Mouse (Mus musculus): ENCODE results near the gene Zbtb6. TPM values are rescaled to one million over a fixed set of nuclear protein-coding genes. Genes with fewer than 3 reads are reported as not detected.
A peak's percentile ranks its signal among the peaks of the same experiment; 100 is the strongest.

The Zbtb6 gene
- total RNA-seq (2015; ENCODE audit: low replicate concordance) (6.5 and 14.3 TPM in 2 replicates), total RNA-seq (2017; ENCODE audit: low replicate concordance) (13.2 and 22.3 TPM in 2 replicates)

- peak; percentile 99 for ATAC-seq (replicated peaks; ENCODE audit: low FRiP score, poor library complexity, severe bottlenecking)
These were observed at the start of gene Zbtb6, which contains the start of the genes Zbtb26 and Rabgap1 for GRCm38 (mm10) chr2:37442611-37443591. Gene Zbtb6, minus strand, starts transcription at chr2:37443171. Gene Zbtb26, minus strand, starts transcription at chr2:37443135. Gene Rabgap1, plus strand, starts transcription at chr2:37443279.

- no peak for ATAC-seq (replicated peaks; ENCODE audit: low FRiP score, poor library complexity, severe bottlenecking)
These were observed 46.0 kb upstream of the Zbtb6 start for GRCm38 (mm10) chr2:37488956-37489355.

- 0 out of 2 replicates have a peak, but pooled peaks have one; percentile 34 for ATAC-seq (replicated peaks; ENCODE audit: low FRiP score, poor library complexity, severe bottlenecking)
These were observed 43.4 kb upstream of the Zbtb6 start for GRCm38 (mm10) chr2:37486408-37486807.

- ATAC-seq (replicated peaks; ENCODE audit: low FRiP score, poor library complexity, severe bottlenecking) = peak; percentile 73; the same call in 1 of the 2 replicates
These were observed 42.4 kb upstream of the Zbtb6 start for GRCm38 (mm10) chr2:37485370-37485769.

- ATAC-seq (replicated peaks; ENCODE audit: low FRiP score, poor library complexity, severe bottlenecking) = no peak
These were observed 41.2 kb upstream of the Zbtb6 start for GRCm38 (mm10) chr2:37484165-37484564.

- ATAC-seq (replicated peaks; ENCODE audit: low FRiP score, poor library complexity, severe bottlenecking) = no peak
These were observed 37.1 kb upstream of the Zbtb6 start for GRCm38 (mm10) chr2:37480039-37480438.

- ATAC-seq (replicated peaks; ENCODE audit: low FRiP score, poor library complexity, severe bottlenecking) = no peak
These were observed 36.6 kb upstream of the Zbtb6 start for GRCm38 (mm10) chr2:37479559-37479958.

- ATAC-seq (replicated peaks; ENCODE audit: low FRiP score, poor library complexity, severe bottlenecking) = no peak
These were observed 23.3 kb upstream of the Zbtb6 start for GRCm38 (mm10) chr2:37466266-37466665.

- no peak for ATAC-seq (replicated peaks; ENCODE audit: low FRiP score, poor library complexity, severe bottlenecking)
These were observed 17.7 kb upstream of the Zbtb6 start for GRCm38 (mm10) chr2:37460707-37461106.

- ATAC-seq (replicated peaks; ENCODE audit: low FRiP score, poor library complexity, severe bottlenecking) = peak; percentile 23; the same call in 1 of the 2 replicates
These were observed 9.4 kb upstream of the Zbtb6 start for GRCm38 (mm10) chr2:37452376-37452760.

GRCm38 (mm10) chr2:37451667-37452375 lies 8.8 kb upstream of the Zbtb6 start:
- peak; percentile 100 for ATAC-seq (replicated peaks; ENCODE audit: low FRiP score, poor library complexity, severe bottlenecking)

GRCm38 (mm10) chr2:37431609-37432008 lies 11.4 kb downstream of the Zbtb6 start:
- ATAC-seq (replicated peaks; ENCODE audit: low FRiP score, poor library complexity, severe bottlenecking) = no peak

- ATAC-seq (replicated peaks; ENCODE audit: low FRiP score, poor library complexity, severe bottlenecking) = peak; percentile 96
These were observed 12.1 kb downstream of the Zbtb6 start for GRCm38 (mm10) chr2:37430593-37431464.

GRCm38 (mm10) chr2:37423671-37424070 lies 19.3 kb downstream of the Zbtb6 start:
- ATAC-seq (replicated peaks; ENCODE audit: low FRiP score, poor library complexity, severe bottlenecking) = no peak

- peak; percentile 94 for ATAC-seq (replicated peaks; ENCODE audit: low FRiP score, poor library complexity, severe bottlenecking)
These were observed 20.4 kb downstream of the Zbtb6 start, which contains the start of gene Rc3h2 for GRCm38 (mm10) chr2:37422306-37423304. Gene Rc3h2, minus strand, starts transcription at chr2:37422903.

- 0 out of 2 replicates have a peak, but pooled peaks have one; percentile 4 for ATAC-seq (replicated peaks; ENCODE audit: low FRiP score, poor library complexity, severe bottlenecking)
These were observed 21.1 kb downstream of the Zbtb6 start for GRCm38 (mm10) chr2:37421903-37422302.

GRCm38 (mm10) chr2:37395539-37395938 lies 47.4 kb downstream of the Zbtb6 start:
- no peak for ATAC-seq (replicated peaks; ENCODE audit: low FRiP score, poor library complexity, severe bottlenecking)

GRCm38 (mm10) chr2:37382921-37383320 lies 60.0 kb downstream of the Zbtb6 start:
- no peak for ATAC-seq (replicated peaks; ENCODE audit: low FRiP score, poor library complexity, severe bottlenecking)
